Mouse (Mus musculus) stomach, embryonic 14.5 days (tissue): ENCODE measurements around the gene Igsf9. TPM values are rescaled to one million over a fixed set of nuclear protein-coding genes. Genes with fewer than 3 reads are reported as not detected.

ENCODE experiments used
- ATAC-seq: fragments of 200-750 bp; cut with Nextera tagmentation; 2 replicates; pipeline ENCODE4 v1.8.0; 2017; ENCODE audit warnings: low read depth, moderate TSS enrichment; ENCODE audit not compliant: insufficient number of reproducible peaks, insufficient read depth, low FRiP score
- H3K27ac ChIP-seq: fragments of 300-500 bp; sonication (generic); 2 replicates; pipeline ENCODE4 v1.5.1; 2014; ENCODE audit warnings: mild to moderate bottlenecking, low read length, moderate library complexity, mixed read lengths
- H3K27me3 ChIP-seq: fragments of 300-500 bp; sonication (generic); 2 replicates; pipeline ENCODE4 v1.6.1; 2014; ENCODE audit warnings: low read length, control low read depth, mixed read lengths; ENCODE audit not compliant: control insufficient read depth, insufficient read depth
- H3K36me3 ChIP-seq: fragments of 300-500 bp; sonication (generic); 2 replicates; pipeline ENCODE4 v1.6.1; 2014; ENCODE audit warnings: mild to moderate bottlenecking, control low read depth, low read length, moderate library complexity, mixed read lengths; ENCODE audit not compliant: control insufficient read depth, insufficient read depth
- H3K4me1 ChIP-seq: fragments of 300-500 bp; sonication (generic); 2 replicates; pipeline ENCODE4 v1.6.1; 2014; ENCODE audit warnings: low read length, control low read depth, mixed read lengths; ENCODE audit not compliant: control insufficient read depth, insufficient read depth
- H3K4me2 ChIP-seq: fragments of 300-500 bp; sonication (generic); replicated peaks from 2 replicates; pipeline ENCODE4 v1.6.1; 2014; ENCODE audit warnings: low read depth, low read length, control low read depth
- H3K4me3 ChIP-seq: fragments of 300-500 bp; sonication (generic); 2 replicates; pipeline ENCODE4 v1.5.1; 2014; ENCODE audit warnings: low read depth, low read length, control low read depth
- H3K9ac ChIP-seq: fragments of 300-500 bp; sonication (generic); replicated peaks from 2 replicates; pipeline ENCODE4 v1.6.1; 2014; ENCODE audit warnings: low read depth, mild to moderate bottlenecking, control low read depth, low read length, moderate library complexity, mixed read lengths
- H3K9me3 ChIP-seq: fragments of 300-500 bp; sonication (generic); 2 replicates; pipeline ENCODE4 v1.6.1; 2016; ENCODE audit warnings: low read depth, low read length, control low read depth; ENCODE audit not compliant: control insufficient read depth
- WGBS: fragments of 180-500 bp; shearing (Covaris S2); extraction: QIAGEN DNeasy Blood & Tissue Kit; methylation state at CpG from one replicate; pipeline ENCODE4 v1.1.7; 2014; 5-methylcytosine and 5-hydroxymethylcytosine counted together
- polyA plus RNA-seq: library from polyadenylated mRNA; unstranded; fragments of >200 nt; fragmentation: Nextera tagmentation; extraction: Ambion mirVana; gene quantifications from 2 replicates; pipeline ENCODE4 v1.2.1, GENCODE M21; 2014

The Igsf9 gene
- polyA plus RNA-seq = 41.5 and 48.1 TPM in 2 replicates

- under 1% methylated on average over 38 of the region's 38 CpGs for WGBS
- Histone ChIP-seq H3K9me3 (no peaks in the 10 kb centered on the region), H3K4me1 (peaks cover 41% of the 10 kb centered on the region), H3K36me3 (peaks cover 5% of the 10 kb centered on the region; the same call in 1 of the 2 replicates), H3K4me3 (peak within 1 kb of the TSS; percentile 46), H3K4me2 (peak within 1 kb of the TSS; percentile 78), H3K27ac (peak within 1 kb of the TSS; percentile 90), H3K9ac (peak within 1 kb of the TSS; percentile 29), H3K27me3 (no peaks in the 10 kb centered on the region)
- peak; percentile 92 for ATAC-seq
Observed at GRCm38 (mm10) chr1:172481540-172482280, at the start of gene Igsf9. Gene Igsf9 (plus strand): TSS chr1:172481788.

GRCm38 (mm10) chr1:172431836-172432586 is 49.6 kb upstream of the Igsf9 start:
- H3K4me2 ChIP-seq = no peak overlapping the region
- peak overlapping the region; percentile 35; the same call in 1 of the 2 replicates for H3K27ac ChIP-seq
- peaks cover 20% of the 10 kb centered on the region for H3K4me1 ChIP-seq
- no peaks in the 10 kb centered on the region for H3K9me3 ChIP-seq
- H3K9ac ChIP-seq = no peak overlapping the region
- H3K4me3 ChIP-seq = no peak overlapping the region
- no peaks in the 10 kb centered on the region for H3K27me3 ChIP-seq
- ATAC-seq = peak; percentile 46
- H3K36me3 ChIP-seq = no peaks in the 10 kb centered on the region
- WGBS = 17% methylated on average over 4 of the region's 4 CpGs

GRCm38 (mm10) chr1:172432587-172432955 is 49.0 kb upstream of the Igsf9 start:
- no peak overlapping the region for H3K4me3 ChIP-seq
- H3K4me1 ChIP-seq = peaks cover 20% of the 10 kb centered on the region
- H3K36me3 ChIP-seq = no peaks in the 10 kb centered on the region
- H3K4me2 ChIP-seq = no peak overlapping the region
- no peaks in the 10 kb centered on the region for H3K27me3 ChIP-seq
- no peak overlapping the region for H3K27ac ChIP-seq
- no peak for ATAC-seq
- H3K9me3 ChIP-seq = no peaks in the 10 kb centered on the region
- 65% methylated on average over 3 of the region's 3 CpGs for WGBS
- no peak overlapping the region for H3K9ac ChIP-seq

- Histone ChIP-seq H3K9ac (no peak overlapping the region), H3K27me3 (no peaks in the 10 kb centered on the region), H3K4me3 (no peak overlapping the region), H3K36me3 (no peaks in the 10 kb centered on the region), H3K27ac (no peak overlapping the region), H3K4me1 (peaks cover 20% of the 10 kb centered on the region), H3K9me3 (no peaks in the 10 kb centered on the region), H3K4me2 (no peak overlapping the region)
- WGBS = 60% methylated on average over 20 of the region's 20 CpGs
- ATAC-seq = no peak
Observed at GRCm38 (mm10) chr1:172433012-172433850, 48.4 kb upstream of the Igsf9 start.

DNA sequence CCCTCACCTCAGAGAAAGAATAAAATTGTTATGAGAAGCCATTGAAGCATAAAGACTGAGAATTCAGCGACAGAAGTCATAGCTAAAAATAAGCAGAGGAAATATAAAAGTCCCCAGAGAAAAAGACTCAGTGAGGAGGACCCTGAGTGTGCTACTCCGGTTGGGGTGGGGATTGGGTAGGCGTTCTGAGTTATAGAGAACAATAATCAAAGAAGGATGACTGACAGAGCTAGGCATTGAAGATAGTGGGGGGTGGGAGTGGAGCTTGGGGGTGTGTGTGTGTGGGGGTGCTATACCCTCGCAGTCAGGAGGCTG is 47.8 kb upstream of the Igsf9 start:
- 86% methylated on average over 4 of the region's 4 CpGs for WGBS
- Histone ChIP-seq H3K4me2 (no peak overlapping the region), H3K9ac (no peak overlapping the region), H3K27me3 (no peaks in the 10 kb centered on the region), H3K4me3 (no peak overlapping the region), H3K9me3 (no peaks in the 10 kb centered on the region), H3K36me3 (no peaks in the 10 kb centered on the region), H3K4me1 (peaks cover 20% of the 10 kb centered on the region), H3K27ac (no peak overlapping the region)
- ATAC-seq = no peak

- H3K27me3 ChIP-seq = no peaks in the 10 kb centered on the region
- H3K4me3 ChIP-seq = no peak overlapping the region
- peaks cover 12% of the 10 kb centered on the region for H3K4me1 ChIP-seq
- no peak overlapping the region for H3K9ac ChIP-seq
- no peaks in the 10 kb centered on the region for H3K36me3 ChIP-seq
- no peaks in the 10 kb centered on the region for H3K9me3 ChIP-seq
- H3K27ac ChIP-seq = no peak overlapping the region
- no peak for ATAC-seq
- WGBS = 33% methylated on average over 6 of the region's 6 CpGs
- no peak overlapping the region for H3K4me2 ChIP-seq
Observed at GRCm38 (mm10) chr1:172436785-172437184, 44.8 kb upstream of the Igsf9 start.

- 69% methylated on average over 2 of the region's 2 CpGs for WGBS
- H3K9me3 ChIP-seq = no peaks in the 10 kb centered on the region
- H3K4me2 ChIP-seq = no peak overlapping the region
- ATAC-seq = no peak
- H3K27me3 ChIP-seq = no peaks in the 10 kb centered on the region
- H3K9ac ChIP-seq = no peak overlapping the region
- H3K36me3 ChIP-seq = no peaks in the 10 kb centered on the region
- no peaks in the 10 kb centered on the region for H3K4me1 ChIP-seq
- H3K27ac ChIP-seq = no peak overlapping the region
- no peak overlapping the region for H3K4me3 ChIP-seq
Observed at GRCm38 (mm10) chr1:172438621-172439020, 43.0 kb upstream of the Igsf9 start.

GRCm38 (mm10) chr1:172440521-172440920 is 41.1 kb upstream of the Igsf9 start:
- no peak overlapping the region for H3K9ac ChIP-seq
- WGBS = 71% methylated on average over 3 of the region's 3 CpGs
- H3K4me2 ChIP-seq = no peak overlapping the region
- H3K4me3 ChIP-seq = no peak overlapping the region
- H3K9me3 ChIP-seq = no peaks in the 10 kb centered on the region
- H3K36me3 ChIP-seq = no peaks in the 10 kb centered on the region
- no peak for ATAC-seq
- H3K4me1 ChIP-seq = no peaks in the 10 kb centered on the region
- no peak overlapping the region for H3K27ac ChIP-seq
- no peaks in the 10 kb centered on the region for H3K27me3 ChIP-seq
